15 mouse cellular contexts compared by ENCODE assay signal in the genomic region with DNA sequence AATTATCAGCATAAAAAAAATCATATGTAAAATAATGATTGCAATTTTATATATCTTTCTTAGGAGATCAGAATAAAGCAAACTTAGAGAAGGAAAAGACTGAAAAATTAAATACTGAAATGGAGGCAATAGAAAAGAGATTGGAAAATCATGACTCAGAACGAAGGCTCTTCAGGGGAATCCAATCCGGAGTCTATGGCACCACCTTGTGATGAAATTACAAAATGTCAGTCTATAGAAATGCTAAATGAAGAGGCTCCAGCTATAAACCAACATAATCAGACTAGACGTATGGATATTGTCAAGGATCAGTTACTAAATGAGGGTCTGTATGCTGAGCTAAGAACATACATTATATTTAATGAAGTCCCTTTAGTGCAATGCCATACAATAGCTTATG. TPM values are rescaled to one million over a fixed set of nuclear protein-coding genes. Genes with fewer than 3 reads are reported as not detected.
DNase-seq lines count a peak whose midpoint lies in the region; TF ChIP-seq lines count a peak whose summit lies in the region.
"Had no signal": no experiment of that assay in that cellular context is flagged by ENCODE, and none has a peak within 500 bp of the region (broad histone marks: within the 10 kb centered on the region; RNA-seq: fewer than 3 reads in every experiment).

No protein-coding gene starts in this region.

- no peaks in the 10 kb centered on the region for H3K4me1 ChIP-seq in heart, adult 2 months (ENCODE audit: control insufficient read depth, insufficient read depth, low read length)
- H3K4me1 ChIP-seq: limb, embryonic 12.5 days had no signal

- TF ChIP-seq POLR2A in heart, adult 2 months (IDR thresholded peaks at IDR 0.05; ENCODE audit: insufficient read depth, low read depth, low read length) = no peak

- H3K27ac ChIP-seq in heart, adult 2 months = no peak overlapping the region; the same call in 1 of the 2 replicates
- H3K27ac ChIP-seq: limb, embryonic 12.5 days had no signal

- H3K4me3 ChIP-seq in heart, adult 2 months = no peak overlapping the region
- H3K4me3 ChIP-seq: limb, embryonic 12.5 days had no signal

- intact Hi-C loops in heart, adult 2 months (cut with DNase I) = loop anchor here (1.0 to 10.0 kb wide), 3 partner anchors 96 to 198 kb away; a partner anchor contains a TSS
- intact Hi-C loops in left cerebral cortex, postnatal 25 days (cut with DNase I) = loop anchor here (2.0 to 10.0 kb wide), 3 partner anchors 94 to 322 kb away; no protein-coding TSS in a partner anchor

- 34% methylated on average over 3 of the region's 3 CpGs for WGBS in heart, adult 2 months
- 20% methylated on average over 3 of the region's 3 CpGs for WGBS in large intestine, adult 2 months

- H3K79me2 ChIP-seq in heart, adult 2 months (replicated peaks; ENCODE audit: control insufficient read depth, insufficient read depth, low read length) = no peaks in the 10 kb centered on the region

- no peak for DNase-seq in heart, adult 2 months
- DNase-seq in heart, postnatal 4 days = no peak
- DNase-seq in left cerebral cortex, postnatal 25 days (ENCODE audit: low spot score in 2 of 2) = peak; percentile 10 to 21
- DNase-seq in left cerebral cortex, adult 8-10 months (ENCODE audit: low spot score in 2 of 2) = no peak
- DNase-seq in Muller cell, postnatal 12 days (ENCODE audit: inconsistent ontology term) = peak; percentile 27
- peak; percentile 29 for DNase-seq in large intestine, adult 2 months (ENCODE audit: low read depth, low spot score)
- DNase-seq in thymus, adult 18-20 months = no peak
- DNase-seq: cerebellum, postnatal 36 days; gastrocnemius, postnatal 14 days; kidney, postnatal 25 days; thymus, postnatal 36 days had no signal

- H3K36me3 ChIP-seq in heart, adult 2 months (ENCODE audit: control insufficient read depth, insufficient read depth, low read length) = no peaks in the 10 kb centered on the region
- H3K36me3 ChIP-seq: limb, embryonic 12.5 days had no signal

- no peak overlapping the region for H3K9ac ChIP-seq in heart, adult 2 months (ENCODE audit: low read depth, low read length)
- H3K9ac ChIP-seq: limb, embryonic 12.5 days had no signal

- TF ChIP-seq EP300 in heart, adult 2 months (IDR thresholded peaks at IDR 0.05; ENCODE audit: insufficient read depth, low read depth, low read length) = no peak

- H3K27me3 ChIP-seq in heart, adult 2 months (ENCODE audit: control insufficient read depth, insufficient read depth, low read length) = no peaks in the 10 kb centered on the region
- H3K27me3 ChIP-seq: limb, embryonic 12.5 days had no signal

- TF ChIP-seq CTCF in heart, adult 2 months (IDR thresholded peaks at IDR 0.05) = peak; percentile 60

RNA-seq across cellular contexts. Expression of a gene that starts 3.1 kb away (rescaled TPM):
- not detected for total RNA-seq in heart, adult 2 months (2021)
- not detected in 2 replicates for polyA plus RNA-seq in heart, adult 2 months (2012; rRNA removed)
- total RNA-seq in heart, postnatal 4 days (2021) = not detected
- not detected for total RNA-seq in left cerebral cortex, postnatal 25 days (2021)
- not detected for total RNA-seq in left cerebral cortex, adult 8-10 months (2022)
- not detected in 2 replicates for polyA plus RNA-seq in large intestine, adult 2 months (2012; rRNA removed)
- total RNA-seq: gastrocnemius, postnatal 14 days; heart, postnatal 25 days; monocyte, adult 5-6 weeks had no signal
- polyA plus RNA-seq: activated CD4-positive, CD25-positive, alpha-beta regulatory T cell, adult 4 months; limb, embryonic 12.5 days had no signal

RNA-seq across cellular contexts. Expression of a gene that starts 6.9 kb away (rescaled TPM):
- total RNA-seq in heart, adult 2 months (2021) = not detected
- not detected in 2 replicates for polyA plus RNA-seq in heart, adult 2 months (2012; rRNA removed)
- not detected for total RNA-seq in heart, postnatal 4 days (2021)
- not detected for total RNA-seq in left cerebral cortex, postnatal 25 days (2021)
- total RNA-seq in left cerebral cortex, adult 8-10 months (2022) = not detected
- polyA plus RNA-seq in large intestine, adult 2 months (2012; rRNA removed) = not detected in 2 replicates
- total RNA-seq: gastrocnemius, postnatal 14 days; heart, postnatal 25 days; monocyte, adult 5-6 weeks had no signal
- polyA plus RNA-seq: activated CD4-positive, CD25-positive, alpha-beta regulatory T cell, adult 4 months; limb, embryonic 12.5 days had no signal

RNA-seq across cellular contexts. Expression of a gene that starts 35.3 kb away (rescaled TPM):
- total RNA-seq in heart, adult 2 months (2021) = not detected
- polyA plus RNA-seq in heart, adult 2 months (2012; rRNA removed) = not detected in 2 replicates
- not detected for total RNA-seq in heart, postnatal 4 days (2021)
- not detected for total RNA-seq in left cerebral cortex, postnatal 25 days (2021)
- not detected for total RNA-seq in left cerebral cortex, adult 8-10 months (2022)
- not detected in 2 replicates for polyA plus RNA-seq in large intestine, adult 2 months (2012; rRNA removed)
- total RNA-seq: gastrocnemius, postnatal 14 days; heart, postnatal 25 days; monocyte, adult 5-6 weeks had no signal
- polyA plus RNA-seq: limb, embryonic 12.5 days had no signal

RNA-seq across cellular contexts. Expression of a gene that starts 37.2 kb away (rescaled TPM):
- not detected for total RNA-seq in heart, adult 2 months (2021)
- not detected in 2 replicates for polyA plus RNA-seq in heart, adult 2 months (2012; rRNA removed)
- not detected for total RNA-seq in heart, postnatal 4 days (2021)
- total RNA-seq in left cerebral cortex, postnatal 25 days (2021) = not detected
- total RNA-seq in left cerebral cortex, adult 8-10 months (2022) = not detected
- polyA plus RNA-seq in large intestine, adult 2 months (2012; rRNA removed) = not detected in 2 replicates
- total RNA-seq: gastrocnemius, postnatal 14 days; heart, postnatal 25 days; monocyte, adult 5-6 weeks had no signal
- polyA plus RNA-seq: activated CD4-positive, CD25-positive, alpha-beta regulatory T cell, adult 4 months; limb, embryonic 12.5 days had no signal

RNA-seq across cellular contexts. Expression of a gene that starts 46.6 kb away (rescaled TPM):
- total RNA-seq in heart, adult 2 months (2021) = not detected
- polyA plus RNA-seq in heart, adult 2 months (2012; rRNA removed) = not detected in 2 replicates
- total RNA-seq in heart, postnatal 4 days (2021) = not detected
- not detected for total RNA-seq in left cerebral cortex, postnatal 25 days (2021)
- total RNA-seq in left cerebral cortex, adult 8-10 months (2022) = not detected
- not detected in 2 replicates for polyA plus RNA-seq in large intestine, adult 2 months (2012; rRNA removed)
- total RNA-seq: gastrocnemius, postnatal 14 days; heart, postnatal 25 days; monocyte, adult 5-6 weeks had no signal
- polyA plus RNA-seq: activated CD4-positive, CD25-positive, alpha-beta regulatory T cell, adult 4 months; limb, embryonic 12.5 days had no signal

Comparison
In these comparisons a context has a peak if more than half of its experiments do, and no peak if none do; other contexts are left out.
1. DNase-seq: peak in left cerebral cortex, postnatal 25 days (2 of 2), Muller cell, postnatal 12 days (single experiment) and large intestine, adult 2 months (single experiment); none in heart, adult 2 months (0 of 2), heart, postnatal 4 days (single experiment), left cerebral cortex, adult 8-10 months (0 of 2) and thymus, adult 18-20 months (0 of 2).